Mouse (Mus musculus) limb, embryonic 15.5 days (tissue): ENCODE measurements around the gene Sec13. TPM values are rescaled to one million over a fixed set of nuclear protein-coding genes. Genes with fewer than 3 reads are reported as not detected.
"Not testable (repeated sequence)": the region's sequence is repeated elsewhere in the genome, so short reads cannot be mapped to it uniquely, and the experiment has no call there.

Experiments used
- ATAC-seq: fragments of 200-750 bp; cut with Nextera tagmentation; 2 replicates; pipeline ENCODE4 v1.8.0; 2017; ENCODE audit warnings: low read depth, moderate TSS enrichment; ENCODE audit not compliant: insufficient number of reproducible peaks, low FRiP score, low TSS enrichment
- H3K27ac ChIP-seq: fragments of 300-500 bp; sonication (generic); 2 replicates; pipeline ENCODE4 v1.5.1; 2015; ENCODE audit warnings: moderate library complexity, mild to moderate bottlenecking, inconsistent platforms
- H3K27me3 ChIP-seq: fragments of 300-500 bp; sonication (generic); 2 replicates; pipeline ENCODE4 v1.6.1; 2015; ENCODE audit warnings: inconsistent platforms
- H3K36me3 ChIP-seq: fragments of 300-500 bp; sonication (generic); 2 replicates; pipeline ENCODE4 v1.6.1; 2015; ENCODE audit warnings: inconsistent platforms
- H3K4me1 ChIP-seq: fragments of 300-500 bp; sonication (generic); 2 replicates; pipeline ENCODE4 v1.6.1; 2015; ENCODE audit warnings: inconsistent platforms
- H3K4me2 ChIP-seq: fragments of 300-500 bp; sonication (generic); 2 replicates; pipeline ENCODE4 v1.6.1; 2015; ENCODE audit warnings: mild to moderate bottlenecking, inconsistent platforms
- H3K4me3 ChIP-seq: fragments of 300-500 bp; sonication (generic); 2 replicates; pipeline ENCODE4 v1.5.1; 2015; ENCODE audit warnings: mild to moderate bottlenecking, inconsistent platforms
- H3K9ac ChIP-seq: fragments of 300-500 bp; sonication (generic); 2 replicates; pipeline ENCODE4 v1.6.1; 2015; ENCODE audit warnings: inconsistent platforms
- H3K9me3 ChIP-seq: fragments of 300-500 bp; sonication (generic); 2 replicates; pipeline ENCODE4 v1.6.1; 2016; ENCODE audit warnings: inconsistent platforms
- WGBS: fragments of 180-500 bp; shearing (Covaris S2); methylation state at CpG from one replicate; pipeline ENCODE4 v1.1.7; 2015; 5-methylcytosine and 5-hydroxymethylcytosine counted together
- polyA plus RNA-seq: library from polyadenylated mRNA; unstranded; fragments of >200 nt; fragmentation: Nextera tagmentation; extraction: Ambion mirVana; gene quantifications from 2 replicates; pipeline ENCODE4 v1.2.1, GENCODE M21; 2015

The Sec13 gene
- polyA plus RNA-seq, 1 experiment from 2014 or later, result 308 TPM

- no peaks in the 10 kb centered on the region for H3K9me3 ChIP-seq
- H3K36me3 ChIP-seq, result peaks cover 11% of the 10 kb centered on the region
- peaks cover 2% of the 10 kb centered on the region for H3K27me3 ChIP-seq
- no peak overlapping the region for H3K4me3 ChIP-seq
- H3K4me1 ChIP-seq, result peaks cover 11% of the 10 kb centered on the region
- no peak overlapping the region for H3K9ac ChIP-seq
- ATAC-seq, result no peak
- 75% methylated on average over 1 of the region's 1 CpGs for WGBS
- H3K27ac ChIP-seq, result no peak overlapping the region
- no peak overlapping the region for H3K4me2 ChIP-seq
These were observed 1.8 kb upstream of the Sec13 start for GRCm38 (mm10) chr6:113742321-113742720.

GRCm38 (mm10) chr6:113741425-113741824 lies 882 bp upstream of the Sec13 start:
- ATAC-seq, result no peak
- peaks cover 11% of the 10 kb centered on the region for H3K4me1 ChIP-seq
- H3K27ac ChIP-seq, result no peak overlapping the region
- 78% methylated on average over 2 of the region's 2 CpGs for WGBS
- H3K4me3 ChIP-seq, result no peak overlapping the region
- H3K9me3 ChIP-seq, result no peaks in the 10 kb centered on the region
- no peak overlapping the region for H3K9ac ChIP-seq
- peaks cover 18% of the 10 kb centered on the region for H3K36me3 ChIP-seq
- H3K27me3 ChIP-seq, result no peaks in the 10 kb centered on the region; the same call in none of the 2 replicates
- H3K4me2 ChIP-seq, result no peak overlapping the region

- WGBS, result 89% methylated on average over 9 of the region's 9 CpGs
- peaks cover 11% of the 10 kb centered on the region for H3K4me1 ChIP-seq
- no peaks in the 10 kb centered on the region for H3K9me3 ChIP-seq
- H3K27me3 ChIP-seq, result no peaks in the 10 kb centered on the region
- H3K27ac ChIP-seq, result no peak overlapping the region
- H3K9ac ChIP-seq, result no peak overlapping the region
- peaks cover 56% of the 10 kb centered on the region for H3K36me3 ChIP-seq
- H3K4me3 ChIP-seq, result no peak overlapping the region
- ATAC-seq, result no peak
- H3K4me2 ChIP-seq, result no peak overlapping the region
These were observed 3.1 kb downstream of the Sec13 start for GRCm38 (mm10) chr6:113737318-113738046.

GRCm38 (mm10) chr6:113731296-113731695 lies 9.2 kb downstream of the Sec13 start:
- no peak overlapping the region for H3K27ac ChIP-seq
- no peak for ATAC-seq
- H3K27me3 ChIP-seq, result no peaks in the 10 kb centered on the region
- H3K9ac ChIP-seq, result no peak overlapping the region
- H3K4me1 ChIP-seq, result no peaks in the 10 kb centered on the region
- H3K4me2 ChIP-seq, result no peak overlapping the region
- no peaks in the 10 kb centered on the region for H3K9me3 ChIP-seq
- WGBS, result 96% methylated on average over 3 of the region's 3 CpGs
- H3K4me3 ChIP-seq, result no peak overlapping the region
- peaks cover 99% of the 10 kb centered on the region for H3K36me3 ChIP-seq

GRCm38 (mm10) chr6:113728181-113728580 lies 12.4 kb downstream of the Sec13 start:
- H3K9me3 ChIP-seq, result no peaks in the 10 kb centered on the region
- H3K36me3 ChIP-seq, result peaks cover 90% of the 10 kb centered on the region
- H3K27ac ChIP-seq, result no peak overlapping the region
- WGBS, result 85% methylated on average over 7 of the region's 7 CpGs
- H3K4me2 ChIP-seq, result no peak overlapping the region
- H3K4me1 ChIP-seq, result no peaks in the 10 kb centered on the region
- no peak overlapping the region for H3K9ac ChIP-seq
- no peak for ATAC-seq
- no peak overlapping the region for H3K4me3 ChIP-seq
- H3K27me3 ChIP-seq, result no peaks in the 10 kb centered on the region

GRCm38 (mm10) chr6:113721061-113721460 lies 19.5 kb downstream of the Sec13 start:
- H3K9me3 ChIP-seq, result no peaks in the 10 kb centered on the region
- 92% methylated on average over 4 of the region's 4 CpGs for WGBS
- H3K9ac ChIP-seq, result no peak overlapping the region
- no peaks in the 10 kb centered on the region for H3K27me3 ChIP-seq
- H3K36me3 ChIP-seq, result peaks cover 71% of the 10 kb centered on the region
- H3K27ac ChIP-seq, result no peak overlapping the region
- no peaks in the 10 kb centered on the region for H3K4me1 ChIP-seq
- ATAC-seq, result no peak
- H3K4me2 ChIP-seq, result no peak overlapping the region
- H3K4me3 ChIP-seq, result no peak overlapping the region

- ATAC-seq, result no peak
These were observed 20.7 kb downstream of the Sec13 start, which contains the start of gene Ghrl for GRCm38 (mm10) chr6:113719878-113720277. Ghrl (minus strand) TSS chr6:113719880.

GRCm38 (mm10) chr6:113717541-113717940 lies 23.0 kb downstream of the Sec13 start:
- no peak for ATAC-seq
- WGBS, result 88% methylated on average over 3 of the region's 3 CpGs
- no peaks in the 10 kb centered on the region for H3K27me3 ChIP-seq
- no peak overlapping the region for H3K9ac ChIP-seq
- H3K4me1 ChIP-seq, result no peaks in the 10 kb centered on the region
- H3K36me3 ChIP-seq, result peaks cover 78% of the 10 kb centered on the region
- H3K4me2 ChIP-seq, result no peak overlapping the region
- no peak overlapping the region for H3K4me3 ChIP-seq
- no peaks in the 10 kb centered on the region for H3K9me3 ChIP-seq
- H3K27ac ChIP-seq, result no peak overlapping the region

More at GRCm38 (mm10) chr6:113719878-113720277, 20.7 kb downstream of the Sec13 start, which contains the start of gene Ghrl:
- WGBS, result 86% methylated on average over 3 of the region's 3 CpGs
- peaks cover 77% of the 10 kb centered on the region for H3K36me3 ChIP-seq
- H3K9ac ChIP-seq, result no peak within 1 kb of the TSS
- H3K4me3 ChIP-seq, result no peak within 1 kb of the TSS
- no peak within 1 kb of the TSS for H3K27ac ChIP-seq
- H3K4me1 ChIP-seq, result no peaks in the 10 kb centered on the region
- H3K27me3 ChIP-seq, result no peaks in the 10 kb centered on the region
- H3K4me2 ChIP-seq, result no peak within 1 kb of the TSS
- H3K9me3 ChIP-seq, result no peaks in the 10 kb centered on the region

- Histone ChIP-seq H3K27me3 (no peaks in the 10 kb centered on the region), H3K9ac (no peak overlapping the region), H3K9me3 (no peaks in the 10 kb centered on the region), H3K27ac (no peak overlapping the region), H3K4me3 (no peak overlapping the region), H3K4me2 (no peak overlapping the region), H3K4me1 (no peaks in the 10 kb centered on the region), H3K36me3 (peaks cover 92% of the 10 kb centered on the region)
- 66% methylated on average over 1 of the region's 1 CpGs for WGBS
- ATAC-seq, result no peak
These were observed 25.7 kb downstream of the Sec13 start for GRCm38 (mm10) chr6:113714797-113715196.

GRCm38 (mm10) chr6:113714276-113714675 lies 26.3 kb downstream of the Sec13 start:
- H3K36me3 ChIP-seq, result peaks cover 92% of the 10 kb centered on the region
- no peaks in the 10 kb centered on the region for H3K27me3 ChIP-seq
- 91% methylated on average over 2 of the region's 2 CpGs for WGBS
- H3K4me3 ChIP-seq, result no peak overlapping the region
- no peak for ATAC-seq
- H3K9me3 ChIP-seq, result no peaks in the 10 kb centered on the region
- H3K4me2 ChIP-seq, result no peak overlapping the region
- H3K27ac ChIP-seq, result no peak overlapping the region
- H3K4me1 ChIP-seq, result no peaks in the 10 kb centered on the region
- no peak overlapping the region for H3K9ac ChIP-seq

GRCm38 (mm10) chr6:113713389-113713788 lies 27.2 kb downstream of the Sec13 start:
- 89% methylated on average over 5 of the region's 5 CpGs for WGBS
- H3K27ac ChIP-seq, H3K4me2 ChIP-seq, H3K27me3 ChIP-seq, H3K9me3 ChIP-seq, H3K9ac ChIP-seq, ATAC-seq, H3K4me3 ChIP-seq, H3K4me1 ChIP-seq: not testable (repeated sequence)
- H3K36me3 ChIP-seq, result peaks cover 92% of the 10 kb centered on the region

GRCm38 (mm10) chr6:113712718-113713117 lies 27.8 kb downstream of the Sec13 start:
- H3K9ac ChIP-seq, result no peak overlapping the region
- H3K27me3 ChIP-seq, result no peaks in the 10 kb centered on the region
- H3K4me2 ChIP-seq, result no peak overlapping the region
- H3K4me3 ChIP-seq, result no peak overlapping the region
- no peak for ATAC-seq
- peaks cover 95% of the 10 kb centered on the region for H3K36me3 ChIP-seq
- WGBS, result 92% methylated on average over 3 of the region's 3 CpGs
- H3K4me1 ChIP-seq, result no peaks in the 10 kb centered on the region
- H3K27ac ChIP-seq, result no peak overlapping the region
- no peaks in the 10 kb centered on the region for H3K9me3 ChIP-seq
